Mouse (Mus musculus) midbrain, embryonic 15.5 days (tissue): ENCODE data around the gene Ercc5. TPM values are rescaled to one million over a fixed set of nuclear protein-coding genes. Genes with fewer than 3 reads are reported as not detected.

Source experiments
- ATAC-seq: fragments of 200-750 bp; cut with Nextera tagmentation; replicated peaks from 2 replicates; pipeline ENCODE4 v1.8.0; 2017; ENCODE audit warnings: moderate TSS enrichment
- H3K27ac ChIP-seq: fragments of 300-500 bp; sonication (generic); 2 replicates; pipeline ENCODE4 v1.5.1; 2015; ENCODE audit warnings: mild to moderate bottlenecking, inconsistent platforms
- H3K27me3 ChIP-seq: fragments of 300-500 bp; sonication (generic); replicated peaks from 2 replicates; pipeline ENCODE4 v1.6.1; 2015; ENCODE audit warnings: inconsistent platforms
- H3K36me3 ChIP-seq: fragments of 300-500 bp; sonication (generic); replicated peaks from 2 replicates; pipeline ENCODE4 v1.6.1; 2015; ENCODE audit warnings: inconsistent platforms
- H3K4me1 ChIP-seq: fragments of 300-500 bp; sonication (generic); 2 replicates; pipeline ENCODE4 v1.6.1; 2015; ENCODE audit warnings: inconsistent platforms
- H3K4me2 ChIP-seq: fragments of 300-500 bp; sonication (generic); 2 replicates; pipeline ENCODE4 v1.6.1; 2015; ENCODE audit warnings: inconsistent platforms, mild to moderate bottlenecking, moderate library complexity
- H3K4me3 ChIP-seq: fragments of 300-500 bp; sonication (generic); 2 replicates; pipeline ENCODE4 v1.5.1; 2015; ENCODE audit warnings: mild to moderate bottlenecking, inconsistent platforms
- H3K9ac ChIP-seq: fragments of 300-500 bp; sonication (generic); 2 replicates; pipeline ENCODE4 v1.6.1; 2015; ENCODE audit warnings: mild to moderate bottlenecking, inconsistent platforms
- H3K9me3 ChIP-seq: fragments of 300-500 bp; sonication (generic); 2 replicates; pipeline ENCODE4 v1.6.1; 2016; ENCODE audit warnings: inconsistent platforms
- WGBS: fragments of 180-500 bp; shearing (Covaris S2); methylation state at CpG from one replicate; pipeline ENCODE4 v1.1.7; 2015; ENCODE audit warnings: mixed read lengths; 5-methylcytosine and 5-hydroxymethylcytosine counted together
- polyA plus RNA-seq: library from polyadenylated mRNA; unstranded; fragments of >200 nt; fragmentation: Nextera tagmentation; extraction: Ambion mirVana; gene quantifications from 2 replicates; pipeline ENCODE4 v1.2.1, GENCODE M21; 2015

The Ercc5 gene
- polyA plus RNA-seq, 1 experiment from 2014 or later = 32.8 TPM

- peak overlapping the region; percentile 33 for H3K9ac ChIP-seq
- no peaks in the 10 kb centered on the region for H3K27me3 ChIP-seq
- ATAC-seq = peak; percentile 85
- no peaks in the 10 kb centered on the region for H3K36me3 ChIP-seq
- peak overlapping the region; percentile 42 for H3K4me3 ChIP-seq
- H3K9me3 ChIP-seq = no peaks in the 10 kb centered on the region
- peak overlapping the region; percentile 76 for H3K4me2 ChIP-seq
- H3K4me1 ChIP-seq = peaks cover 6% of the 10 kb centered on the region; the same call in 1 of the 2 replicates
- H3K27ac ChIP-seq = no peak overlapping the region
- WGBS = 14% methylated on average over 47 of the region's 47 CpGs
Measured at GRCm38 (mm10) chr1:44198273-44199171, 51.0 kb downstream of the Ercc5 start.

DNA sequence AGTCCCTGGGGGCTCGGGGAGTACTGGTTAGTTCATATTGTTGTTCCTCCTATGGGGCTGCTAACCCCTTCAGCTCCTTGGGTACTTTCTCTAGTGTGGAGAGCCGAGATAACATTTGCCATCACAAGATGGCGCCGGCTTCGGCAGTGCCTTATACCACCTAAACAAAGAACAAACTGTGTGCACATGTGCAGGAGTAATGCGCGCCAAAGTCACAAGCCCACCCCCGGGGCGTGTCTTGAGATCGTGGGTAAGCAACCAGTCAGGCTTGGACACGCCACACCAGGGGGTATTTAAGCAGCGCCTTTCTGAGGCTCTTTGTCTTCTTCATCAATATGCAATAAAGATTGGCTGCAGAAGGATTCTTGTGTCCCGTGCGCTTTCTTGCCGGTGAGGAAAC lies 55.3 kb downstream of the Ercc5 start:
- no peak for ATAC-seq
- H3K27me3 ChIP-seq = no peaks in the 10 kb centered on the region
- H3K9ac ChIP-seq = no peak overlapping the region
- no peaks in the 10 kb centered on the region for H3K9me3 ChIP-seq
- no peak overlapping the region for H3K4me2 ChIP-seq
- peaks cover 6% of the 10 kb centered on the region; the same call in 1 of the 2 replicates for H3K4me1 ChIP-seq
- no peaks in the 10 kb centered on the region for H3K36me3 ChIP-seq
- WGBS = 91% methylated on average over 15 of the region's 15 CpGs
- no peak overlapping the region for H3K27ac ChIP-seq
- H3K4me3 ChIP-seq = no peak overlapping the region

DNA sequence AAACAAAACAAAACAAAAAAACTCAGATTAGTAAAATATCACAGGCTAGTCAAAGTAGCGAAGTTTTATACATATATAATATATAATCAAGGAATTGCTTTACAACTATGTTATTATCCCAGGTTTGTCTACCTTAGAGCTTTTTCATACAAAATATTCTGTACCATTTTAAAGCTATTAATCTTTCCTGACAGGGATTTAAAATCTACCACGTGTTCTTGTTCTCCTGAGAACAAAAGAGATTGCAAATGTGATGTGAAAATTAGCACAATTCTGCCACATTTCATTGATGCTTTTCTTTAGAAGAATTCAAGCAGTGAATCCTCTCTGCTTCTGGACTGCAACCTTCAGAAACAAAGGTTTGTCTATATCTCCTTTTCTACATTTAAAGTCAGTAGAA lies 66.9 kb downstream of the Ercc5 start:
- Histone ChIP-seq H3K27me3 (no peaks in the 10 kb centered on the region), H3K4me1 (no peaks in the 10 kb centered on the region), H3K4me3 (no peak overlapping the region), H3K9ac (no peak overlapping the region), H3K27ac (no peak overlapping the region), H3K4me2 (no peak overlapping the region), H3K36me3 (no peaks in the 10 kb centered on the region), H3K9me3 (no peaks in the 10 kb centered on the region)
- no peak for ATAC-seq
- 49% methylated on average over 2 of the region's 2 CpGs for WGBS

GRCm38 (mm10) chr1:44216352-44217116 lies 69.0 kb downstream of the Ercc5 start:
- H3K36me3 ChIP-seq = no peaks in the 10 kb centered on the region
- H3K27me3 ChIP-seq = no peaks in the 10 kb centered on the region
- no peaks in the 10 kb centered on the region for H3K4me1 ChIP-seq
- no peak for ATAC-seq
- H3K27ac ChIP-seq = no peak overlapping the region
- no peaks in the 10 kb centered on the region for H3K9me3 ChIP-seq
- no peak overlapping the region for H3K9ac ChIP-seq
- no peak overlapping the region for H3K4me2 ChIP-seq
- H3K4me3 ChIP-seq = no peak overlapping the region
- WGBS = 71% methylated on average over 2 of the region's 2 CpGs

GRCm38 (mm10) chr1:44217118-44217517 lies 69.6 kb downstream of the Ercc5 start:
- 78% methylated on average over 2 of the region's 2 CpGs for WGBS
- ATAC-seq = no peak
- Histone ChIP-seq H3K9ac (no peak overlapping the region), H3K9me3 (no peaks in the 10 kb centered on the region), H3K4me3 (no peak overlapping the region), H3K27me3 (no peaks in the 10 kb centered on the region), H3K36me3 (no peaks in the 10 kb centered on the region), H3K4me2 (no peak overlapping the region), H3K27ac (no peak overlapping the region), H3K4me1 (no peaks in the 10 kb centered on the region)

DNA sequence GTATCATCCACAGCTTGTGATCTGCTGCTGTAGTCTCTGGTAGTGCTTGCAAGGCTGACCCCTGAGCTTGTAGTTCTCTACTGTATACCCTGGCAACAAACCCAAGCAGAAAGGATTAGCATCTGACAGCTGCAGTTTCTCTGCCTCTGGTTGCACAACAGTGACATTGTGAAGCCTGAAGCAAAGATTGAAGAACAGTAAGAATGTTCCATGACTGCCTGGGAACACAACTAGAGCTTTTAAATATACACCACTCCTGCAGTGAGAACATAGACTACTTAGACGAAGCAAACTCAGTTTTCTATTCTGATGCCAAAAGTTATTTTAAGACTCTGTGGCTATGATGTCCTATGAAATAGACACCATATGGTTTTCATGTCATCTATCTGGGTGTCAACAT lies 71.3 kb downstream of the Ercc5 start, which contains the start of gene Mettl21e:
Gene Mettl21e (minus strand): TSS at position 86 of the 400 bp plus-strand sequence.
- Histone ChIP-seq H3K27me3 (no peaks in the 10 kb centered on the region), H3K9me3 (no peaks in the 10 kb centered on the region), H3K9ac (no peak within 1 kb of the TSS), H3K4me1 (no peaks in the 10 kb centered on the region), H3K4me3 (no peak within 1 kb of the TSS), H3K4me2 (no peak within 1 kb of the TSS), H3K36me3 (no peaks in the 10 kb centered on the region), H3K27ac (no peak within 1 kb of the TSS)
- 80% methylated on average over 1 of the region's 1 CpGs for whole genome bisulfite sequencing
- ATAC-seq = no peak

- ATAC-seq = peak; percentile 91
- Histone ChIP-seq H3K4me1 (no peaks in the 10 kb centered on the region), H3K9ac (no peak overlapping the region), H3K27ac (no peak overlapping the region), H3K4me3 (no peak overlapping the region), H3K9me3 (no peaks in the 10 kb centered on the region), H3K27me3 (no peaks in the 10 kb centered on the region), H3K4me2 (no peak overlapping the region), H3K36me3 (no peaks in the 10 kb centered on the region)
- WGBS = 60% methylated on average over 2 of the region's 2 CpGs
Measured at GRCm38 (mm10) chr1:44229044-44229443, 81.5 kb downstream of the Ercc5 start.

Other genes starting within 250 kb of the Ercc5 start
- gene Tpp2, start 214.1 kb upstream of the Ercc5 start, polyA plus RNA-seq = 58.3 and 59.6 TPM in 2 replicates
- 1.9 and 2.4 TPM in 2 replicates for gene Mettl21c, start 127.7 kb upstream of the Ercc5 start, polyA plus RNA-seq
- 0.04 and 0.12 TPM in 2 replicates for gene Gm8251, start 85.8 kb upstream of the Ercc5 start, polyA plus RNA-seq
- 37.3 and 40.5 TPM in 2 replicates for gene Tex30, start 45.3 kb upstream of the Ercc5 start, polyA plus RNA-seq
- gene Kdelc1, start 28.9 kb upstream of the Ercc5 start, polyA plus RNA-seq = 26.2 and 27.0 TPM in 2 replicates
- 30.9 and 33.9 TPM in 2 replicates for gene Bivm, start 28.8 kb upstream of the Ercc5 start, polyA plus RNA-seq
- not detected in 2 replicates for gene Mettl21e, start 71.2 kb downstream of the Ercc5 start, polyA plus RNA-seq